Mouse (Mus musculus): ENCODE results near the gene Hspb11. TPM values are rescaled to one million over a fixed set of nuclear protein-coding genes. Genes with fewer than 3 reads are reported as not detected.

Gene Hspb11
- polyA plus RNA-seq, 1 experiment from 2014 or later, result 44.6 TPM

DNA sequence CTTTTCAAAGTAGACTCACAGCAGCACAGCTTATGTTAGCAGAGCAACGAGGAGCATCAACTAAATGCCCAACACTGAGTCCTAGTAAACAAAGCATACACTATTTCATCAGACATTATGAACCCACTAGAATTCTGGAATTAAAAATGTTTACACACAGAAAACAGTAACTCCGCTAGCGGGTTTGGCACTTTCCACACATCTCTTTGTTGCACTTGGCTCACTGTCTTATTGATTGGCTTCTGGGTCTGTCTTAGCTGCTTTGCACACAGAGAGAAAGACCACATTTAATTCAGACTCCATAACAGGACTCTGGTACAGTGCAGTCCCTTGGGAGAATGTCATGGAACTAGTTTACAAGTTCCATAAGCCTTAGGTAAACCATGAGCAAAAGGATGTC lies 5.3 kb upstream of the Hspb11 start:
- Histone ChIP-seq H3K4me3 (ENCODE audit: low read depth, low read length) (no peak overlapping the region), H3K4me2 (replicated peaks; ENCODE audit: low read depth, low read length) (no peak overlapping the region), H3K27me3 (replicated peaks; ENCODE audit: insufficient read depth, low read length) (no peaks in the 10 kb centered on the region), H3K27ac (ENCODE audit: low read length) (no peak overlapping the region), H3K4me1 (ENCODE audit: insufficient read depth, low read depth, low read length) (peaks cover 15% of the 10 kb centered on the region), H3K36me3 (ENCODE audit: insufficient read depth, low read length) (no peaks in the 10 kb centered on the region), H3K9me3 (ENCODE audit: low read length) (no peaks in the 10 kb centered on the region), H3K9ac (replicated peaks; ENCODE audit: low read depth) (no peak overlapping the region)
- TF ChIP-seq EP300 (IDR thresholded peaks at IDR 0.05), result no peak
- no peak for TF ChIP-seq CTCF (IDR thresholded peaks at IDR 0.05)
- WGBS, result 53% methylated on average over 3 of the region's 3 CpGs
- DNase-seq (ENCODE audit: low spot score) (no peak), ATAC-seq (no peak)

DNA sequence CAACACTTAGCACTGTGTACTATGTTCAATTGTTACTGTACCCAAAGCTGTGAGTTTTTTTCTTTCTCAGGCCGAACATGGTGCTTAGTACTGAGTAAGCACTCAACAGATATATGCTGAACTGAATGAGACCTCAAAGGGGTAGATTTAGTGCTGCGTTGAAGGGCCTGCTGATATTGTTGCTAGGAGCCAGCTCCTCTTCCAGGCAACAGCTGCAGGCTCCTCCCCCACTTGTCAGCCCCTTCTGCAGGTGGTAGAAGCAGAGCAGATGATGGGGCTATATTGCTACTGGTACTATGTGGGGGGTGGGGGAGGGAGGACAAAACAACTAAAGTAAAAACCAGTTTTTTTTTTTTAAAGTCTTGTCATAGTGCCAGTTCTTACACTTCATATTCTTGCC lies 3.9 kb upstream of the Hspb11 start:
- Histone ChIP-seq H3K36me3 (ENCODE audit: insufficient read depth, low read length) (no peaks in the 10 kb centered on the region), H3K4me1 (ENCODE audit: insufficient read depth, low read depth, low read length) (peaks cover 18% of the 10 kb centered on the region), H3K27me3 (replicated peaks; ENCODE audit: insufficient read depth, low read length) (no peaks in the 10 kb centered on the region), H3K27ac (ENCODE audit: low read length) (no peak overlapping the region), H3K4me3 (ENCODE audit: low read depth, low read length) (no peak overlapping the region), H3K4me2 (replicated peaks; ENCODE audit: low read depth, low read length) (no peak overlapping the region), H3K9ac (replicated peaks; ENCODE audit: low read depth) (no peak overlapping the region), H3K9me3 (ENCODE audit: low read length) (no peaks in the 10 kb centered on the region)
- TF ChIP-seq CTCF (IDR thresholded peaks at IDR 0.05), result no peak
- TF ChIP-seq EP300 (IDR thresholded peaks at IDR 0.05), result no peak
- 29% methylated on average over 2 of the region's 2 CpGs for WGBS
- 0 out of 2 replicates have a peak, but pooled peaks have one; percentile 2 for ATAC-seq
- peak; percentile 74 for DNase-seq (ENCODE audit: low spot score)

DNA sequence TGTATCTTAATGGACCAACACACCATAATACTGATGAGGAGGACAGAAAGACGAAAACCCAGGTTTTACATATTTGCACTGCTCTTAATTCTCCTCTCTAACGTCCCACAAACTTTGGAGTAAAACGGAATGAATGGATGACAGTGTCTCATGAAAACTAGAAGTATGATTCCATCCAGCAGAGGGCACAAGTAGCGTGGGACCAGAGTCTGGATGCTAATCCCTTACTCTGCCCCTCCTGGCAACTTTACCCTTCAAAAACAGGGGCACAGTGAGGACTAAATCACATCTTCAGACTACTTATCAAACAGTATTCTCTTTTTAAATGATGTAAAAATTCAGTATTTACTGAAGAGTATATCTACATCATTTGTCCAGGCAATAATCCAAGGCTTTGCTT lies 2.9 kb upstream of the Hspb11 start:
- peak; percentile 88 for TF ChIP-seq CTCF (IDR thresholded peaks at IDR 0.05)
- no peak for TF ChIP-seq EP300 (IDR thresholded peaks at IDR 0.05)
- DNase-seq (ENCODE audit: low spot score), result peak; percentile 68
- Histone ChIP-seq H3K27me3 (replicated peaks; ENCODE audit: insufficient read depth, low read length) (no peaks in the 10 kb centered on the region), H3K4me2 (replicated peaks; ENCODE audit: low read depth, low read length) (no peak overlapping the region), H3K36me3 (ENCODE audit: insufficient read depth, low read length) (no peaks in the 10 kb centered on the region), H3K27ac (ENCODE audit: low read length) (no peak overlapping the region), H3K4me3 (ENCODE audit: low read depth, low read length) (no peak overlapping the region), H3K4me1 (ENCODE audit: insufficient read depth, low read depth, low read length) (peaks cover 13% of the 10 kb centered on the region), H3K9me3 (ENCODE audit: low read length) (no peaks in the 10 kb centered on the region), H3K9ac (replicated peaks; ENCODE audit: low read depth) (no peak overlapping the region)
- ATAC-seq, result no peak
- WGBS, result 16% methylated on average over 4 of the region's 4 CpGs

DNA sequence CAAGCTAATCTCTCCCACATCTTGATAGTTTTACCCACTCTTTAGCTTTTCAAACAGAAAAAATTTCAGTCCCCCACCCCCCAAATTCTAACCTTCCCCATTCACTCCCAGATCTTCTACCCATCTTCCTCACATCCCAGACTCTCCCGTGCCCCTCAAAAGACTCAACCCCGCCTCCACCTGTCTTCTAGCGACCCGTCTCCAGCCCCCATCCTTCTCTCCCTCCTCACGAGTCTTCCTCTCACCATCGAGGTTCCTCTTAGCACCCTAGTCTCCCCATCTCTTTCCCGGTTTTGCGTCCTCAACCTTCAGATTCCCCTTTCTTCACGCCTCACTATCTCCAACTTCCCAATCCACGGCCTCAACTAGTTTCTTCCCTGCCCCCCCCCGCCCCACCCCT lies 871 bp upstream of the Hspb11 start:
- Histone ChIP-seq H3K4me3 (ENCODE audit: low read depth, low read length) (peak overlapping the region; percentile 73), H3K27me3 (replicated peaks; ENCODE audit: insufficient read depth, low read length) (no peaks in the 10 kb centered on the region), H3K4me1 (ENCODE audit: insufficient read depth, low read depth, low read length) (peaks cover 12% of the 10 kb centered on the region), H3K27ac (ENCODE audit: low read length) (0 out of 2 replicates have a peak overlapping the region, but pooled peaks have one; percentile 52), H3K4me2 (replicated peaks; ENCODE audit: low read depth, low read length) (peak overlapping the region; percentile 95), H3K9ac (replicated peaks; ENCODE audit: low read depth) (peak overlapping the region; percentile 53; the same call in 1 of the 2 replicates), H3K36me3 (ENCODE audit: insufficient read depth, low read length) (no peaks in the 10 kb centered on the region), H3K9me3 (ENCODE audit: low read length) (no peaks in the 10 kb centered on the region)
- DNase-seq (ENCODE audit: low spot score) (no peak), ATAC-seq (no peak)
- TF ChIP-seq EP300 (IDR thresholded peaks at IDR 0.05) (no peak), CTCF (IDR thresholded peaks at IDR 0.05) (no peak)
- 2% methylated on average over 10 of the region's 11 CpGs for WGBS

DNA sequence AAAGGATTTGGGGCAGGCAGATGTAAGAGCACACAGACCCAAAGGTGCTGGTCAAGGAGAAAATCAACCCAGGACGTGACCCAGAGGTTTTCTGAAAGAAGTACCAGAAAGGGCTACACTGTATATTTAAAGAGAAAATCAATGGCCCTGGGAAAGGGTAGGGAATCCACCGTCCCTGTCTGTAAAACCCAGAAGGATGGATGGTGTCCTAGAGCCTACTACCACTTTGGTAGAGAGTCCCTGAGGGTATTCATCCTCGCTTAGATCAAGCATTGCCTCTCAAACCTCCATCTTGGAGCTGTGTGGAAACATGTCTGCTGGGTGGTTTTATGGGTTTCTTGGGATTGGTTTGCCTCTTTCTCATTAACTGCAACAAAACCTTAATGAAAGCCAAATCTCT lies 1.0 kb downstream of the Hspb11 start:
- H3K4me3 ChIP-seq (ENCODE audit: low read depth, low read length), result peak overlapping the region; percentile 73
- peak overlapping the region; percentile 72; the same call in 1 of the 2 replicates for H3K27ac ChIP-seq (ENCODE audit: low read length)
- H3K27me3 ChIP-seq (replicated peaks; ENCODE audit: insufficient read depth, low read length), result no peaks in the 10 kb centered on the region
- H3K9ac ChIP-seq (replicated peaks; ENCODE audit: low read depth), result peak overlapping the region; percentile 72
- no peaks in the 10 kb centered on the region for H3K36me3 ChIP-seq (ENCODE audit: insufficient read depth, low read length)
- DNase-seq (ENCODE audit: low spot score) (no peak), ATAC-seq (no peak)
- H3K4me1 ChIP-seq (ENCODE audit: insufficient read depth, low read depth, low read length), result peaks cover 5% of the 10 kb centered on the region; the same call in 1 of the 2 replicates
- no peaks in the 10 kb centered on the region for H3K9me3 ChIP-seq (ENCODE audit: low read length)
- 20% methylated on average over 3 of the region's 3 CpGs for WGBS
- H3K4me2 ChIP-seq (replicated peaks; ENCODE audit: low read depth, low read length), result peak overlapping the region; percentile 49
- TF ChIP-seq CTCF (IDR thresholded peaks at IDR 0.05), result no peak
- TF ChIP-seq EP300 (IDR thresholded peaks at IDR 0.05), result no peak

DNA sequence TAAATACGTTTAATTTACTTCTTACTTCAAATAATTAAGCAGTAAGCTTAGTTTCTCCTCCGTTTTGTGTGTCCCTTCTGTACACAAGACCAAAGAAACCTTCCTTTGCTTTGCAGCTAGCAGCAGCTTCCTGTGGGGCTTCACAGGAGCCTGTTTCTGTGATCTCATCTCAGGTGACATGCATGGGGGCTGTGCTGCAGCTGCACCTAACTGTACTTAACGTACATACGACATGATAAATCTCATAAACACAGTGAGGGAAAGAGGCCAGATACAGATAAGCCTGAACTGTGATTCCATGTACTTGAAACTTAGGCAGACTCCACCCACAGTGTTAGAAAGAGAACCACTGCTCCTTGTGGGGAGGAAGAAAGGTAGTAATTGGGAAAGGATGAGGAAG lies 6.6 kb downstream of the Hspb11 start:
- Histone ChIP-seq H3K4me2 (replicated peaks; ENCODE audit: low read depth, low read length) (no peak overlapping the region), H3K27me3 (replicated peaks; ENCODE audit: insufficient read depth, low read length) (no peaks in the 10 kb centered on the region), H3K4me3 (ENCODE audit: low read depth, low read length) (no peak overlapping the region), H3K9ac (replicated peaks; ENCODE audit: low read depth) (no peak overlapping the region), H3K4me1 (ENCODE audit: insufficient read depth, low read depth, low read length) (no peaks in the 10 kb centered on the region), H3K9me3 (ENCODE audit: low read length) (no peaks in the 10 kb centered on the region), H3K27ac (ENCODE audit: low read length) (no peak overlapping the region), H3K36me3 (ENCODE audit: insufficient read depth, low read length) (no peaks in the 10 kb centered on the region)
- ATAC-seq (no peak), DNase-seq (ENCODE audit: low spot score) (no peak)
- TF ChIP-seq CTCF (IDR thresholded peaks at IDR 0.05), result no peak
- no peak for TF ChIP-seq EP300 (IDR thresholded peaks at IDR 0.05)
- 36% methylated on average over 4 of the region's 4 CpGs for WGBS

DNA sequence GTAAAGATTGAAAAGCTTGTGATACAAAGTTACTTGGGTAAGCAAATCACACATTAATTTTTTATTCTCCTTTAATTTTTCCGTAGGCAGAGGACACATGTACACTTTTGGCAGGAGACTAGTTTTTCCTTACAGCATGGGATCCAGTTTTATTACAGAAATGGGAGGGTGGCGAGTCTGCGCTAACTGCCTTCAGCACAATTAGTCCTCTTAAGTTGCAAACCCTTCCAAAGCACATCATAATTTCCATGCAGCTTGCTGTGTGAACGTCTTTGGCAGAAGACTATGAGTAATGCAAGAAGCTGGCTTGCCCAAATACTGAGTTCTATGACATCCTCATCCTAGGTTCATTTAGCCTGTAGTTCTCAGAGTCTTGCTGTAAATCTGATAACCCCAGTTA lies 20.3 kb downstream of the Hspb11 start:
- DNase-seq (ENCODE audit: low spot score) (peak; percentile 5), ATAC-seq (no peak)
- H3K4me3 ChIP-seq (ENCODE audit: low read depth, low read length), result no peak overlapping the region
- no peaks in the 10 kb centered on the region for H3K36me3 ChIP-seq (ENCODE audit: insufficient read depth, low read length)
- no peak overlapping the region for H3K27ac ChIP-seq (ENCODE audit: low read length)
- no peaks in the 10 kb centered on the region for H3K9me3 ChIP-seq (ENCODE audit: low read length)
- no peak overlapping the region for H3K4me2 ChIP-seq (replicated peaks; ENCODE audit: low read depth, low read length)
- TF ChIP-seq EP300 (IDR thresholded peaks at IDR 0.05) (no peak), CTCF (IDR thresholded peaks at IDR 0.05) (no peak)
- H3K27me3 ChIP-seq (replicated peaks; ENCODE audit: insufficient read depth, low read length), result no peaks in the 10 kb centered on the region
- no peaks in the 10 kb centered on the region for H3K4me1 ChIP-seq (ENCODE audit: insufficient read depth, low read depth, low read length)
- H3K9ac ChIP-seq (replicated peaks; ENCODE audit: low read depth), result no peak overlapping the region
- WGBS, result 75% methylated on average over 4 of the region's 4 CpGs
